Comparison of ENCODE assay signal across 20 mouse cellular contexts in genomic region chr17:60267247-60268216, GRCm38 (mm10).
A peak's percentile ranks its signal among the peaks of the same experiment; 100 is the strongest.
DNase-seq lines count a peak whose midpoint lies in the region; ATAC-seq and TF ChIP-seq lines count a peak whose summit lies in the region.
"Had no signal": no experiment of that assay in that cellular context is flagged by ENCODE, and none has a peak within 500 bp of the region (broad histone marks: within the 10 kb centered on the region; RNA-seq: fewer than 3 reads in every experiment).

No protein-coding gene starts in this region.

- H3K4me3 ChIP-seq in hindbrain, embryonic 11.5 days (ENCODE audit: low read depth, low read length): no peak overlapping the region
- H3K4me3 ChIP-seq in hindbrain, embryonic 12.5 days: no peak overlapping the region
- H3K4me3 ChIP-seq in forebrain, embryonic 15.5 days: peak overlapping the region; percentile 13; the same call in 1 of the 2 replicates
- no peak overlapping the region for H3K4me3 ChIP-seq in neural tube, embryonic 14.5 days (ENCODE audit: low read depth, low read length)
- H3K4me3 ChIP-seq: heart, embryonic 13.5 days; limb, embryonic 15.5 days; liver, embryonic 15.5 days; neural tube, embryonic 12.5 days had no signal

- H3K4me2 ChIP-seq in hindbrain, embryonic 11.5 days (replicated peaks; ENCODE audit: low read depth, low read length): no peak overlapping the region
- H3K4me2 ChIP-seq in hindbrain, embryonic 12.5 days (replicated peaks): no peak overlapping the region
- H3K4me2 ChIP-seq in forebrain, embryonic 15.5 days (replicated peaks): peak overlapping the region; percentile 16
- peak overlapping the region; percentile 28 for H3K4me2 ChIP-seq in neural tube, embryonic 14.5 days (ENCODE audit: low read depth, low read length)
- H3K4me2 ChIP-seq: heart, embryonic 13.5 days; limb, embryonic 15.5 days; liver, embryonic 15.5 days; neural tube, embryonic 12.5 days had no signal

- TF ChIP-seq CTCF in brain, embryonic 14.5 days (IDR thresholded peaks at IDR 0.05; ENCODE audit: borderline replicate concordance, extremely low read depth, insufficient read depth, insufficient read length): no peak

- H3K27ac ChIP-seq in hindbrain, embryonic 11.5 days (ENCODE audit: low read depth, low read length): no peak overlapping the region
- no peak overlapping the region for H3K27ac ChIP-seq in hindbrain, embryonic 12.5 days
- peak overlapping the region; percentile 56 for H3K27ac ChIP-seq in forebrain, embryonic 15.5 days (replicated peaks)
- no peak overlapping the region for H3K27ac ChIP-seq in neural tube, embryonic 14.5 days (ENCODE audit: low read depth, low read length)
- H3K27ac ChIP-seq: heart, embryonic 13.5 days; limb, embryonic 15.5 days; liver, embryonic 15.5 days; neural tube, embryonic 12.5 days; stomach, postnatal 0 days had no signal

- no peaks in the 10 kb centered on the region for H3K36me3 ChIP-seq in hindbrain, embryonic 11.5 days (ENCODE audit: control insufficient read depth, insufficient read depth, low read length)
- H3K36me3 ChIP-seq in hindbrain, embryonic 12.5 days: no peaks in the 10 kb centered on the region
- H3K36me3 ChIP-seq in forebrain, embryonic 15.5 days: no peaks in the 10 kb centered on the region
- H3K36me3 ChIP-seq in neural tube, embryonic 14.5 days (ENCODE audit: control insufficient read depth, insufficient read depth, low read length): no peaks in the 10 kb centered on the region
- H3K36me3 ChIP-seq: heart, embryonic 13.5 days; limb, embryonic 15.5 days; liver, embryonic 15.5 days; neural tube, embryonic 12.5 days had no signal

- TF ChIP-seq POLR2A in brain, embryonic 14.5 days (IDR thresholded peaks at IDR 0.05; ENCODE audit: borderline replicate concordance, extremely low read depth, insufficient read depth, insufficient read length, poor library complexity, severe bottlenecking): no peak

- H3K27me3 ChIP-seq in hindbrain, embryonic 11.5 days (ENCODE audit: control insufficient read depth, insufficient read depth, low read length): no peaks in the 10 kb centered on the region
- no peaks in the 10 kb centered on the region for H3K27me3 ChIP-seq in hindbrain, embryonic 12.5 days
- H3K27me3 ChIP-seq in forebrain, embryonic 15.5 days: no peaks in the 10 kb centered on the region
- H3K27me3 ChIP-seq in neural tube, embryonic 14.5 days (ENCODE audit: control insufficient read depth, insufficient read depth, low read length): no peaks in the 10 kb centered on the region
- H3K27me3 ChIP-seq: CH12.LX; heart, embryonic 13.5 days; limb, embryonic 15.5 days; liver, embryonic 15.5 days; neural tube, embryonic 12.5 days had no signal

- peak; percentile 35; the same call in 1 of the 2 replicates for ATAC-seq in hindbrain, embryonic 11.5 days (ENCODE audit: low FRiP score)
- no peak for ATAC-seq in hindbrain, embryonic 12.5 days (ENCODE audit: low FRiP score)
- ATAC-seq in forebrain, embryonic 15.5 days (replicated peaks): peak; percentile 85
- ATAC-seq in neural tube, embryonic 14.5 days (ENCODE audit: low read depth): peak; percentile 28; the same call in 1 of the 2 replicates
- ATAC-seq: lung, postnatal 0 days had no signal

- no peaks in the 10 kb centered on the region for H3K4me1 ChIP-seq in hindbrain, embryonic 11.5 days (replicated peaks; ENCODE audit: control insufficient read depth, insufficient read depth, low read length)
- H3K4me1 ChIP-seq in hindbrain, embryonic 12.5 days: no peaks in the 10 kb centered on the region
- H3K4me1 ChIP-seq in forebrain, embryonic 15.5 days: peaks cover 6% of the 10 kb centered on the region; the same call in 1 of the 2 replicates
- H3K4me1 ChIP-seq in neural tube, embryonic 14.5 days (ENCODE audit: control insufficient read depth, insufficient read depth, low read length): no peaks in the 10 kb centered on the region
- H3K4me1 ChIP-seq: heart, embryonic 13.5 days; limb, embryonic 15.5 days; liver, embryonic 15.5 days; neural tube, embryonic 12.5 days had no signal

- peak; percentile 9 for DNase-seq in hindbrain, embryonic 11.5 days (ENCODE audit: low spot score)
- DNase-seq in brain, embryonic 14.5 days (ENCODE audit: low read depth): peak; percentile 87
- DNase-seq in spleen, postnatal 36 days (ENCODE audit: low spot score in 2 of 2): no peak
- no peak for DNase-seq in kidney, postnatal 10 days
- DNase-seq: adrenal gland, postnatal 25 days; cerebellum, adult 18-20 months; cerebellum, postnatal 25 days; heart, adult 11 months; kidney, adult 8-10 months; kidney, postnatal 36 days had no signal

- H3K9ac ChIP-seq in hindbrain, embryonic 11.5 days (ENCODE audit: low read depth, low read length): no peak overlapping the region
- no peak overlapping the region for H3K9ac ChIP-seq in hindbrain, embryonic 12.5 days
- H3K9ac ChIP-seq in forebrain, embryonic 15.5 days (replicated peaks): no peak overlapping the region
- no peak overlapping the region for H3K9ac ChIP-seq in neural tube, embryonic 14.5 days (replicated peaks; ENCODE audit: low read depth, low read length)
- H3K9ac ChIP-seq: heart, embryonic 13.5 days; limb, embryonic 15.5 days; liver, embryonic 15.5 days; neural tube, embryonic 12.5 days had no signal

- H3K9me3 ChIP-seq in hindbrain, embryonic 11.5 days (ENCODE audit: control insufficient read depth, low read length): no peaks in the 10 kb centered on the region
- H3K9me3 ChIP-seq in hindbrain, embryonic 12.5 days (replicated peaks): no peaks in the 10 kb centered on the region
- no peaks in the 10 kb centered on the region for H3K9me3 ChIP-seq in forebrain, embryonic 15.5 days
- no peaks in the 10 kb centered on the region for H3K9me3 ChIP-seq in neural tube, embryonic 14.5 days (ENCODE audit: control insufficient read depth, low read length)
- H3K9me3 ChIP-seq: heart, embryonic 13.5 days; limb, embryonic 15.5 days; liver, embryonic 15.5 days; neural tube, embryonic 12.5 days had no signal

- 79% methylated on average over 12 of the region's 12 CpGs for WGBS in hindbrain, embryonic 11.5 days
- WGBS in hindbrain, embryonic 12.5 days: 72% methylated on average over 12 of the region's 12 CpGs
- 20% methylated on average over 12 of the region's 12 CpGs for WGBS in forebrain, embryonic 15.5 days
- WGBS in neural tube, embryonic 14.5 days: 38% methylated on average over 12 of the region's 12 CpGs

Comparison
In these comparisons a context has a peak if more than half of its experiments do, and no peak if none do; other contexts are left out.
1. DNase-seq: peak in hindbrain, embryonic 11.5 days (single experiment) and brain, embryonic 14.5 days (single experiment); none in spleen, postnatal 36 days (0 of 2) and kidney, postnatal 10 days (single experiment).
2. H3K4me2 ChIP-seq: peak in forebrain, embryonic 15.5 days (single experiment) and neural tube, embryonic 14.5 days (single experiment); none in hindbrain, embryonic 11.5 days (single experiment) and hindbrain, embryonic 12.5 days (single experiment).